Mouse (Mus musculus) heart, postnatal 4 days (tissue): ENCODE measurements around the gene Sptbn1. TPM values are rescaled to one million over a fixed set of nuclear protein-coding genes. Genes with fewer than 3 reads are reported as not detected.
A peak's percentile ranks its signal among the peaks of the same experiment; 100 is the strongest.
"Not testable (repeated sequence)": the region's sequence is repeated elsewhere in the genome, so short reads cannot be mapped to it uniquely, and the experiment has no call there.

Experiments
- DNase-seq: peaks from one replicate; pipeline ENCODE4 v3.0.0; 2021
- total RNA-seq, 2 experiments: library from RNA; stranded (reverse); gene quantifications; 2 replicates each; pipeline ENCODE4 v1.2.3; 2021

Gene Sptbn1
- total RNA-seq, 2 experiments from 2014 or later = 571 to 581 TPM

- not testable (repeated sequence) for DNase-seq
Observed at GRCm38 (mm10) chr11:30255211-30255610, 12.8 kb downstream of the Sptbn1 start.

DNA sequence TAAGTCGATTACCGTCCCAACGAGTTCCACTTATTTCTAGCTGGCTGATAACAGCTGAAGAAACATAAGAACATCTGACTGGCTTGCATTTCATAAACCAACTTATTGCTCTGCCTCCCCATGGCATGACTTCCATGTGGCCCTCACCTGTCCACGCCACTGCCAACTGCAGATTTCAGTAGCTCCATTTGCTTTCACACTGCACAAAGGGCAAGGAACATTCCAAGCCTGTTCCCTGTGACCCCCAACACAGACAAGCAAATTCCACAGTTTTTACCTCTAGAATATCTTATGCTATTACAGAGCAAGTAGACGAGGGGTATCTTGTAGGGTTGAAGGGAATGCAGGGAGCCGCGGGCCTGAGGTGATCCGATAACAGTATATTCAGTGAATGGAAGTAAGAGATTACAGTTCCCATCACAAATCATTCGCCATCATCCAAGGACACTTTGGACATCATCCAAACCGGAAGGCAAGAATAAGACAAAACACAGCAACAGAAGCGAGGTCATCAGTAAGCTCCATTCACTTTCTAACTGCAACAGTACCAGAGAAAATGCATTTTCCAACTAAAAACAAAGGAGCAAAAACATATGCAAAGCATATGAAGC, 16.6 kb downstream of the Sptbn1 start:
- DNase-seq = no peak

DNA sequence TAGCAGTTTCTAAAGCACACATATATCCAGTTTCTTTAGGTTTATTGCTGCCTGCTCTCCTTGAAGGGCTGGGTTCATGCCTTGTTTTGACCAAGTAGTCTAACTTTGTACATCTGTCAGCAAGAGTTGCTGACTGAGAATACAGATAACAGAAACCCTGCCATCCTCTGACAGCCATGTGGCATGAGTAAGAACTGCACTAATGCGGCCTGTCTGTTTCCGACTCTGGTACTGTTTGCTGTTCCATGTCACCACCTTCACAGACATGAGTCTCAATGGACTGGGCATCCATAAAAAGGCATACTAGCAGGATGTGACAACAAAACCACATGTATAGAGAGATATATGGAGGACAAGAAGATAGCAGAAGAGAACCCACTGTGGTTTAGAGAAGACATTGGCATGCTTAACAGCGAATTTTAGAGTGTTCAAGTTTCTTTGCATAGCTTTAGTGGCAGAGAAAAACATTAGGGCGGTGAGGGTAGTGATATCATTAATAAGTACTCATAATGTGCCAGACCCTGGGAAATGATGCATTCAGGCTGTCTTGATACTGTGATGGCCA, 18.4 kb downstream of the Sptbn1 start:
- no peak for DNase-seq

DNA sequence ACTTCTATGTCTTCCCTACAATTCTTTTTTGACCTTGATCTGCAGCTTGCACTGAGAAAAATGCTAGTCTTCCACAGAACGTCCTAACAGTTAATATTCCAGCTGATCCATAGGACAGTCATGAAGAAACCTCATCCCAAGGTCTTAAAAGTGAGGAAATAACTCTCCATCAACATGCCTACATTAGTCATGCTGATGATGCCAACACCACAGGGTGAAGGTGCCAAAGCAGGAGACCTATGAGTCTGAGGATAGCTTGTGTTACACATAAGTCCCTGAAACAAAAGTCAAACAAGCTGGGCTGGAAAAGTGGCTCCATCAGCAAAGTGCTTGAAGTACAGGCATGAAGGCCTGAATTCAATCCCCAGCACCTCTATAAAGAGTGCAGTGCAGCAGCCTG, 20.9 kb downstream of the Sptbn1 start:
- no peak for DNase-seq

- DNase-seq = no peak
Observed at GRCm38 (mm10) chr11:30246161-30246560, 21.8 kb downstream of the Sptbn1 start.

GRCm38 (mm10) chr11:30244172-30244571, 23.8 kb downstream of the Sptbn1 start:
- DNase-seq = no peak

GRCm38 (mm10) chr11:30243591-30243990, 24.4 kb downstream of the Sptbn1 start:
- peak; percentile 64 for DNase-seq

DNA sequence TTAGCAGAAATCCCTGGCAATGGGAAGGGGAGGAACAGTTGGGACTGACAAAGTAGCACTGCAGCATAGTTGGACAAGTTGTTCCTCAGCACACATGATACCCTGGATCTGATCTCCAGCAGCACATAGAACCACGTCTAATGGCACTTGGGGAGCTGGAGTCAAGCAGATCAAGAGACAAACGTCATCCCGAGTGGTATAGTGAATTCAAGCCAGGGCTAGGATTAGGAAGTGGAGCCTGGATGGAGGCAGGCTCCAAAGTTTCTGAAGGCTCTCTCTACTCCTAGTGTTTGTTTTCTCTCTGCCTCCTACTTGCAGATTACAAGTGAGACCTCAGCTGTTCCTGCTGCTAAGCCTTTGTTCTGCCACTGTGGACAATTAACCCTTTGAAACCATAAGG, 27.1 kb downstream of the Sptbn1 start:
- no peak for DNase-seq

DNA sequence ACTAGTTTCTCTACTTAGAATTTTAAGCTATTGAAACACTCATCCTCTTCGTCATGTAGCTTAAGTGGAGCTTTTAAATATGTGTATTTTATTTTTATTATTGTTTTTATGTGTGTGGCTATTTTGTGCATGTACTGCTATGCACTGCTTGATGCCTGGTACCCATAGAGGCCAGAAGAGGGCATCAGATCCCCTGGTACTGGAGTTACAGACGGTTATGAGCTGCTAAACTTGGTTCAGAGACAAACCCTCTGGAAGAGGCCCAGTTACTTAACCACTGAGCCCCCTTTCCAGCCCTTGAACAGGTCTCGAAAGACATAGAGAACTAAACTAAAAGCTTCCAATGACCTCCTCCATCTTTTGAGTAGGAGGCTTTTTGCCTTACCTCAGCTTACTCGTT, 30.0 kb downstream of the Sptbn1 start:
- peak; percentile 48 for DNase-seq

DNA sequence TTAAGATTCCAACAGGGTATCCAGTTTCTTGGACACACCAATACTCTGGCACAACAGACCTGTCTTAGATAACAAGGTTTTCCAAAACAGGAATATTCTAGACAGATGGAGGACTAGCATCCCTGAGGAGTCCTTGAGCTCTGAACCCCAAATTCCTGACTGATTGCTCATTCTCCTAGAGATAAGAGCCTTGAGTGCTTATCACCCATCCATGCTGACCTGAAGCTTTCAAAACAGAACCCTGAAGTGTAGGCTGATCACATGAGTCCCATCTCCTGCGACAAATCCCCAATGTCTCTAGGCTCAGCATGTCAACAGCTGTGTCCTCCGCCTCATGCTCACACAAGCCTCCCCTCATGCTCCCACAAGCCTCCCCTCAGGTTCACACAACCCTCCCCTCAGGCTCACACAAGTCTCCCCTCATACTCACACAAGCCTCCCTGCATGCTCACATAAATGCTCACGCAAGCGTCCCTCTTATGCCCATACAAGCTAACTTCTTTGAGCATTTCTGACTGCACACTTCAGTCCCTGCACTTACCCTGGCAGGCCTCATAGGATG, 31.2 kb downstream of the Sptbn1 start:
- no peak for DNase-seq

DNA sequence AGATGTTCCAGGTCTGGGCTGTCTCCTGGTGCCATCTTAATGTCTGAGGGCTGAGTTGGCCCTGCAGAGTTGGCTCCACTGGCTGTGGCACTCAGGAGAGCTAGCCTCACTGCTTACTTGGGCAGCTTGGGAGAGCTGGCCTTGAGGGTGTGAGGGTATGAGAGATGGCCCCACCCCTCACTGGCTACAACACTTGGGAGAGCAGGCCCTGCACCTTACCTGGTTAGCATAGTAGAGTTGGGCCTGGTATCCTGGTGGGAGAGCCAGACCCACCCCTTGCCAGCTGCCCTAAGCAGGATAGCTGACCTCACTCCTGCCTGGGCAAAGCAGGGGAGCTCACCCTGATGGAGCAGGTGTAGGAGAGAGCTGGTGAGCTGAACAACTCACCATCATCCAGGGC, 32.3 kb downstream of the Sptbn1 start:
- no peak for DNase-seq

DNA sequence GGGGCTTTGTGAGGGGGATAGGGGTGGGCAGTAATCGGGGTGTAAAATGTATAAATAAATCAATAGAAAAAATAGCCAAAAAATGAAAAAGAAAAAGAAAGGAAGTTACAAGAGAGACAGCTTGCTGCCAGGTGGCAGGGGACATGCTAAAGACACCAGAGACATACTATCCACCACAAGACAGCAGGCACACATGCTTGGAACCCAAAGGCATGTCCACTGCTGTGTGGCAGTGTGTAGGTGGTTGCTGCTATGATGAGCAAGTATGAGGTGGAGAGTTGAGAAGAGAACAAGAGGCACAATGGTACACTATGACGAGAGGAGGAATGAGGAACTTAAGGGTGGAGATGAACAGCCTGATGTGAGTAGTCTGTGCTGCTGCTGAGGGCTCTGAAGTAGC, 32.8 kb downstream of the Sptbn1 start:
- DNase-seq = no peak

GRCm38 (mm10) chr11:30233946-30234345, 34.0 kb downstream of the Sptbn1 start:
- DNase-seq = no peak

DNA sequence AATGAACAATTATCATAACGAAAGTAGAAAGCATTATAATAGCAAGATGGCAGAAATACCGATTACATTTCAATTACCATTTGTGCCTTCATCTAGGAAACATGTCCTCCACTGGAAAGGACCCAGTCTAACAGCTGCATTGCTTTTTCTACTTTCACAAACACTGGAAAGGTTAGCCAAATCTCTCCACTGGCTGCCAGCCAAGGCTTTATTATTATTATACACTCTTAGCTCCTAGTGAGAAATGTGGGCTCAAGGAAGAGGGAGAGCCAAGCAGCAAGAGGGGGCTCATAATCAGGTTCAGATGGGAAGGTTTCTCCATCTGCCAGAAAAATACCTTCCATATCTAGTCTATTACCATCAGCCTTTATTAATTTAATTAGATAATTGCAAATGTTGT, 35.9 kb downstream of the Sptbn1 start:
- peak; percentile 81 for DNase-seq

DNA sequence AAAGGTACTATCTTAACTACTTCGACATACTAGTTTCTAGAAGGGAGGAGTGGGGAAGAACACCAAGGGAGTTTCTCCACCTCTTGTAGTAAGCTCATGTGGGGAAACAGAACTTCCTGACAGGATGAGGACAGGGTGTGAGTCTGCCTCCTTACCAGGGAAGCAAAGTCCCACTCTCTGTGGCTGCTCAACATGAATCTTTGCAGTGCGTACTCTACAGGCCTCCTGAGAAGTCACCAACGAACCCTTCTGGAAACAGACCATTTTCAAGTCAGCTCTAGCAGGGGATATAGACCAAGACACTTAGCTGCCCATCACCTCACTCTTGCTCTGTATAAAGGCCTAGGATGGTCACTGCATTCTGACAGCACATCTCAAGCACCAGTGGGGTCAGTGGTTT, 36.6 kb downstream of the Sptbn1 start:
- DNase-seq = no peak

DNA sequence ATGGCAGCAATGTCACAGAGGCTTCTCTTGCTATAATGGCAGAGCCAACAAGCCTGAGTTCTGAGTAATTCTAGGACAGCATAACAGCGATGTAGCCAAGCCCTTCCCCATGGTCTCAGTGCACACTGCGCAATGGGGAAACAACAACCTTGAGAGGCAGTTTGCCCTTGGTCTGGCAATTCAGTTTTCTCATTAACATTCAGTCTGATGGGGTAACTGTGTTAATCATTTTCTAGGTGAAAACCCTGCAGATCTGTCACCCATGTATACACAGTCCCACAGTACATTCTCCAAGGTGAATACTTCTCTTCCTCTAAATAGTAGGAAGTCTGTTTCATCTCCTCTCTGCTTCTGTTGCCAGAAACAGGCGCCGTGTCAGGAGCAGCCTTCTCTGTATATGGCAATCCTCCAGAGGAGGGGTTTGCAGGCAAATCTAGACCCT, 37.6 kb downstream of the Sptbn1 start:
- no peak for DNase-seq

DNA sequence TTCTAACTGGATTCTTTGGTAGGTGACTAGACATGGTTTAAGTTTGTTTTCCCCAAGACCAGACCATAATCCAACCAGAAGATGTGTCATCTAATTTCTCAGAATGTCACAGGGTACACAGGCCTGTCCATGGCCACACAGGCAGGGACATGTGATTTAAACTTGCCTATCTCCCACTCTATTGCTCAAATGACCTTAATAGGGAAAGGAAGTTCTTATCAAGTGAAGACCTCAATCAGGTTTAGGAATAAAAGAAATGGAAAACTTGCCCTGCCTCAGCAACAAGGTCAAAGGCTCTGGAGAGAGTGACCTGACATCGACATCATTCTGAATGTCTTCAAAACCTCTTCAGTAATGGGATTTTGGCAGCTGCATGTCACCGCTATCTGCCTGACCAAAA, 41.2 kb downstream of the Sptbn1 start:
- DNase-seq = no peak

DNA sequence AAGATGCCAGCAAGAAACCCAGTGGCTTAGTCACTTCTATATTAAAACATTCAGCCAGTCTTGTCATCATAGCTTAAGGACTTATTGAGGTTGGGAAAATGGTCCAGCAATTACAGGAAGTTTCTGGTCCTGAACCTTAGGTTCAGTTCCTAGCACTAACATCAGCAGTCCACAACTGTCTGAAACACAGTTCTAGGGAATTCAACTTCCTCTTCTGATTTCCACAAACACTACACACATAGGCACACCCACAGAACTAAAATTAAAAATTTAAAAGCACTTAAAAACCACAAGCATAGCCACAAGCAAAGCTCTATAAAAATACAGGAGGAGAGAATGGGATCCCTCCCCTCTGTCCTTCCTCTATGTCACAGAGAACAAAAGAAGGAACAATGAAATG, 43.4 kb downstream of the Sptbn1 start:
- DNase-seq = no peak

DNA sequence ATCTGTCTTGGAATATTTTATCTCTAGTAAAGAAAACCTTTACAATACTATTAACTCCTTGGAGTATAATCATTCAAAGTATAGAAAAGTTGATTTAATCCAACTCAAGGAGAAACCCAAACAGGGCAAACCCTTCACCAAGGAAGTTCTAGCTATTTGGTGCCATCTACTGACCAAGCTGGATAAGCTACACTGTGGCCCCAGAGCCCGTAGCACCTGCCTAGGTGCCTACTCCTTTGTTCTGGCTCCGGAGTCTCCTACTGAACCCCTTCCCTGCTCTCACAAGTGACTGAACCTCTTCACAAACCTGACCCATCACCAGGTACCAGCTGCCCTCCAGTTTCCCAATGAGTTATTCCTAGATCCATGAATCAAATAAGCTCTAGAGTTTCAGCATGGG, 45.3 kb downstream of the Sptbn1 start:
- DNase-seq = no peak

- DNase-seq = no peak
Observed at GRCm38 (mm10) chr11:30221043-30221442, 46.9 kb downstream of the Sptbn1 start.

GRCm38 (mm10) chr11:30218386-30218785, 49.6 kb downstream of the Sptbn1 start:
- no peak for DNase-seq

GRCm38 (mm10) chr11:30217496-30217895, 50.5 kb downstream of the Sptbn1 start:
- DNase-seq = no peak

- no peak for DNase-seq
Observed at GRCm38 (mm10) chr11:30211663-30212416, 56.1 kb downstream of the Sptbn1 start.

GRCm38 (mm10) chr11:30211141-30211540, 56.8 kb downstream of the Sptbn1 start:
- DNase-seq = no peak
